Mouse (Mus musculus) intestine, embryonic 16.5 days (tissue): ENCODE results near the gene Nkx6-1. TPM values are rescaled to one million over a fixed set of nuclear protein-coding genes. Genes with fewer than 3 reads are reported as not detected.
A peak's percentile ranks its signal among the peaks of the same experiment; 100 is the strongest.

ENCODE experiments used
- ATAC-seq: fragments of 200-750 bp; cut with Nextera tagmentation; 2 replicates; pipeline ENCODE4 v1.8.0; 2017; ENCODE audit warnings: moderate TSS enrichment, moderate library complexity
- H3K27ac ChIP-seq: fragments of 300-500 bp; sonication (generic); 2 replicates; pipeline ENCODE4 v1.5.1; 2014; ENCODE audit warnings: mild to moderate bottlenecking, low read length
- H3K27me3 ChIP-seq: fragments of 300-500 bp; sonication (generic); replicated peaks from 2 replicates; pipeline ENCODE4 v1.6.1; 2014; ENCODE audit warnings: low read length, control low read depth, mixed read lengths; ENCODE audit not compliant: control insufficient read depth, insufficient read depth
- H3K36me3 ChIP-seq: fragments of 300-500 bp; sonication (generic); 2 replicates; pipeline ENCODE4 v1.6.1; 2014; ENCODE audit warnings: low read length, control low read depth; ENCODE audit not compliant: control insufficient read depth, insufficient read depth
- H3K4me1 ChIP-seq: fragments of 300-500 bp; sonication (generic); 2 replicates; pipeline ENCODE4 v1.6.1; 2014; ENCODE audit warnings: low read length, control low read depth, mixed read lengths; ENCODE audit not compliant: control insufficient read depth, insufficient read depth
- H3K4me2 ChIP-seq: fragments of 300-500 bp; sonication (generic); 2 replicates; pipeline ENCODE4 v1.6.1; 2014; ENCODE audit warnings: low read depth, low read length, control low read depth
- H3K4me3 ChIP-seq: fragments of 300-500 bp; sonication (generic); 2 replicates; pipeline ENCODE4 v1.5.1; 2014; ENCODE audit warnings: mild to moderate bottlenecking, low read length
- H3K9ac ChIP-seq: fragments of 300-500 bp; sonication (generic); 2 replicates; pipeline ENCODE4 v1.6.1; 2014; ENCODE audit warnings: low read depth, low read length
- H3K9me3 ChIP-seq: fragments of 300-500 bp; sonication (generic); 2 replicates; pipeline ENCODE4 v1.6.1; 2016; ENCODE audit warnings: low read length, control low read depth; ENCODE audit not compliant: control insufficient read depth
- WGBS: fragments of 180-500 bp; shearing (Covaris S2); extraction: QIAGEN DNeasy Blood & Tissue Kit; methylation state at CpG from one replicate; pipeline ENCODE4 v1.1.7; 2014; 5-methylcytosine and 5-hydroxymethylcytosine counted together
- polyA plus RNA-seq: library from polyadenylated mRNA; unstranded; fragments of >200 nt; fragmentation: Nextera tagmentation; extraction: Ambion mirVana; gene quantifications from 2 replicates; pipeline ENCODE4 v1.2.1, GENCODE M21; 2015

The Nkx6-1 gene
- 0.20 and 0.32 TPM in 2 replicates for polyA plus RNA-seq

DNA sequence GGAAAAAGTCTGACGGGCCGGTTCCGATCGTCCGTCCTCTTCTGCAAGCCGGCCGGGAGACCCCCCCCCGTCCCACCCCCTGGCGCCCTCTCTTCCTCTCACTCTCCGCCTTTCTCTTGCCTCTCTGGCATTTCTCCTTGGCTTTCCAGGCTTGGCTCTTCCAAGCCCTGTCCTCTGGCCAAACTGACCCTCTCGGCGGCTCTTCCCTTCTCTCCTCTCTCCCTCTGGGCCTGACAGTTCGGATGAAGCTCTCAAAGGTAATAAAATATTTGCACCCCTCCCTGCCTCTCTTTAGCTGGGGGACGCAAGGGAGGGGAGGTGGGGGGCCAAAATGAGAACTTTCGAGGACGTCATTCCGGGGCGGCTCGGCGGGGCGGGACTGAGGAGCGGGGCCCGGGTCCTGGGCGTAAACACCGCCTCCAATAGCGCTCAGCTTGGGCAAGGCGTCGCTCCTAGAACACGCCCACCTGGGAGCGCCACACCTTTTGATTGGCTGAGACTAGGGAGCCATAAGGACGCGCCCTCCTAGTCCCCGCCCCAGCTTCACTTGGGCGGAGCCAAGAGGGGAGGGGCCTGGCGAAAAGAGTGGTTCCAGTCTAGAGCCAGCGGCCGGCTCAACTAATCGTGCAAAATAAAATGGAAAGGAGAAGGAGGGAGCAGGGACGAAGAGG, at the start of gene Nkx6-1:
TSS of gene Nkx6-1 (minus strand) at position 52 of the 671 bp plus-strand sequence.
- H3K27me3 ChIP-seq = peaks cover 85% of the 10 kb centered on the region
- H3K4me2 ChIP-seq = peak within 1 kb of the TSS; percentile 68
- ATAC-seq = peak; percentile 96
- under 1% methylated on average over 39 of the region's 39 CpGs for WGBS
- no peaks in the 10 kb centered on the region for H3K36me3 ChIP-seq
- peak within 1 kb of the TSS; percentile 51; the same call in 1 of the 2 replicates for H3K9ac ChIP-seq
- H3K27ac ChIP-seq = no peak within 1 kb of the TSS
- peaks cover 19% of the 10 kb centered on the region for H3K4me1 ChIP-seq
- H3K4me3 ChIP-seq = peak within 1 kb of the TSS; percentile 47
- H3K9me3 ChIP-seq = no peaks in the 10 kb centered on the region

DNA sequence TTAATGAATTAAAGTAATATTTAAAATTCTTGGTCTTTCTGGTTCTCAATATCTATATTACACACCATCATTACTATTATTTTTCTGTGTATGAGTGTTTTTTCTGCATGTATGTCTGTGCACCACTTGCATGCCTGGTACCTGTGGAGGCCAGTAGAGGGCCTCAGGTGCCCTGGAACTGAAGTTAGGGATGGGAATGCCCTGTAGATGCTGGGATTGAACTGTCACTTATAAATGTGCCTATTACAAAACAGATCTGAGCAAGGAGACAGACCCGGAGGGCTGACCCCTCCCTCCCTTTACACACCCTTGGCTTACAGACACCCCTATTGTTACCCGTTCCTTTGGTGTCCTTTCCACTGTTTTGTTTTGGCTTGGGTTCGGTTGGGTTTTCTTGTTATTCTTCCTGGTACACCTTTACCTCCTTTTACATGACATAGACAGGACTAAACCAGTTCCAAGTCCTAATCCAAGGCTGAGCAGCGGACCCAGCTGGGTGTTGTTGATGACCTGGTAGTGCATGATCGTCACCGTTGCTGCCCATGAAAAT, 48.3 kb upstream of the Nkx6-1 start:
- ATAC-seq = no peak
- no peak overlapping the region for H3K4me3 ChIP-seq
- no peak overlapping the region for H3K9ac ChIP-seq
- no peaks in the 10 kb centered on the region for H3K36me3 ChIP-seq
- no peaks in the 10 kb centered on the region for H3K4me1 ChIP-seq
- H3K9me3 ChIP-seq = no peaks in the 10 kb centered on the region
- WGBS = 77% methylated on average over 6 of the region's 6 CpGs
- no peaks in the 10 kb centered on the region for H3K27me3 ChIP-seq
- H3K27ac ChIP-seq = no peak overlapping the region
- H3K4me2 ChIP-seq = no peak overlapping the region

DNA sequence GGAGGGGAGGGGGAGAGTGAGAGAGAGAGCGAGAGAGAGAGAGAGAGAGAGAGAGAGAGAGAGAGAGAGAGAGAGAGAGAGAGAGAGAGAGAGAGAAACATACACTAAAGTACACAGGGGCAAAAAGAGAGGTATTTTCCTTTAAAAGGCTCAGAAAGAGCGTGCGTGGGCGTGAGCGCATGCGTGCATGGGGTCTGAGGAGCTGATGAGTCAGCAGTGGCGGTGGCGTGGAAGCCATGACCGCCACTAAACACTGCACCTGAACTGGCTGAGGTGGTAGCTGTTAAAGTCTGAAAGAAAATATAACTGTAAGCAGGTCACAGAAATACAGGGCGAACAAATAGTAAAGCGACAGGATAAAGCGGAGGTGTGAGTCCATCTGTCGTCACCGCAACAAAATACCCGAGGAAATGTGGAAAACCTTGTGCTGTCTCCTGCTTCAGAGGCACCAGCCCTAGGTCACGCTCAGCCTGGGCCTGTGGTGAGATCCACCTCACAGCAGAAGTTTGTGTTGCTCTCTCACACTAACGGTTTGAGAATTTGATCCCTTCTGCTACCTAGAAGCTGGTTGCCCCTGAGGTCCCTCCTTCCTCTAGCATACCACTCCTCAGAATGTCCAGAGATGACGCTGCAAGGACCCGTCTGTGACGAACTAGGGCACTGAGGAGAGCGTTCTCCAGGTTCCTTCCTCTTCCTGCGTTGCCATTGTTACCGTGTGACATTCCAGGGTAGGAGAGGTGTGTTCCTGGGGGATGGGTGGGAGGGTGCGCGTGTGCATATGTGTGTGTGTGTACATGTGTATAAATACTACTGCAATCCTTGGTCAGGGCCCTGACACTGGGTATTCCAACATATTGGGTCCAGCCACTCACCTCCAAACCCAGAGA, 38.8 kb upstream of the Nkx6-1 start:
- H3K4me3 ChIP-seq = peak overlapping the region; percentile 19
- no peaks in the 10 kb centered on the region for H3K27me3 ChIP-seq
- H3K4me2 ChIP-seq = peak overlapping the region; percentile 25
- WGBS = 67% methylated on average over 24 of the region's 25 CpGs
- H3K27ac ChIP-seq = no peak overlapping the region
- H3K9me3 ChIP-seq = no peaks in the 10 kb centered on the region
- H3K4me1 ChIP-seq = 0 out of 2 replicates have a peak, but pooled peaks cover 2% of the 10 kb centered on the region
- no peak overlapping the region for H3K9ac ChIP-seq
- ATAC-seq = no peak
- no peaks in the 10 kb centered on the region for H3K36me3 ChIP-seq

DNA sequence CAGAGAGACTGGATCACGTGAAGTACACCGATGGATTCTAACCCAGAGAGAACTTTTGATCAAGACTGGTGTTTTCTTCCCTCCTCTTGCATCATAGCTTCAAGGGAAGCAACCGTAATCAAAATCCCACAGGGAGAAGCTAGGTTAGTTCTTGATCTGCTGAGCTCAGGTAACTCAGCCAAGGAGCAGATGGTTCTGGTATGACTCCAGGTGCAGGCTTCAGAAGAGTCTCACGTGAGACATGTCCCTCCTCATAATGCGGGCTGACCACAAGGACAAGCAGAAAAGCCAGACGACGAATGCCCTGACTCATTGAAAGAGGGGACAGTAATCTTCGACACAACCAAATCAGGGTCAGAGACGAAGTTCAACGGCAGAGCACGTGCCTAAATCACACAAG, 37.8 kb upstream of the Nkx6-1 start:
- H3K27me3 ChIP-seq = no peaks in the 10 kb centered on the region
- ATAC-seq = no peak
- WGBS = 79% methylated on average over 11 of the region's 11 CpGs
- no peak overlapping the region for H3K4me2 ChIP-seq
- H3K27ac ChIP-seq = no peak overlapping the region
- 0 out of 2 replicates have a peak, but pooled peaks cover 2% of the 10 kb centered on the region for H3K4me1 ChIP-seq
- H3K9me3 ChIP-seq = no peaks in the 10 kb centered on the region
- H3K4me3 ChIP-seq = no peak overlapping the region
- no peaks in the 10 kb centered on the region for H3K36me3 ChIP-seq
- H3K9ac ChIP-seq = no peak overlapping the region

DNA sequence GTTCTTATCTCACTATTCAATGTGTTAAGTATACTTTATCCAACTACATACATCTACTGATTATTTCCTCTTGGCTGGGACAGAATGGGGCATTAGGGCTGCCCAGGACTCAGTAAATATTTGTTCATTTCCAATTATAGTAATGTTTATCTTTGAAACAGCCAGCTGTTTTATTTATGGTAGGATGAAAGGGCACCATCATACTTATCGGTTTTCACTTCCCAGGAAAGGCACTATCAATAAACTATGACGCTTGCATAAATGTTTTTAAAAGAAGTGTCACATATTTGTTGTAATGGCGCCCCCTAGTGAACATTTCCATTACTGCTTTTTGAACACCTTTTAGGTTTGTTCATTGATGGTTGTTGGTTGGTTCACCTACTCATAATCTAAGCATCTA, 35.8 kb upstream of the Nkx6-1 start:
- Histone ChIP-seq H3K27ac (no peak overlapping the region), H3K4me2 (no peak overlapping the region), H3K9ac (no peak overlapping the region), H3K4me3 (no peak overlapping the region), H3K9me3 (no peaks in the 10 kb centered on the region), H3K27me3 (no peaks in the 10 kb centered on the region), H3K36me3 (no peaks in the 10 kb centered on the region), H3K4me1 (0 out of 2 replicates have a peak, but pooled peaks cover 2% of the 10 kb centered on the region)
- 1% methylated on average over 3 of the region's 3 CpGs for whole genome bisulfite sequencing
- peak; percentile 69 for ATAC-seq

DNA sequence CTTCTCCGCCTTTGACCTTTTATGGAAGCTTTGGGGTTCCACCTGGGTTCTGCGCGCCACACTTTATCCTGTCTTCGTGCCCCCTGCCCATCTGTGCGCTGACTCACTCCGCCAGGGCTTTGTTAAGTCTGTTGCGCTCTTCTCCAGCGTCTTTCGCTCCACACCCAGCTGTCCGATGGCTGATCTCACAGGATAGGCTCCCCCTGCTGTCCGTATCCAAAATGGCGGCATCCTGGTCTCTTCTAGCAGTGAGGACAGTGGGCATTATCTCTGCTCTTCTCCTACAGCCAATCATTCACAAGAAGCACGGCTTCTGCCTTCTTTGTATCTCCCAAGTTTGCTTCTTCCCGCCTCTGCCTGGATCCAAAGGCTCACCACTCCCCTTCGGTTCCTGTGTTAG, 23.8 kb upstream of the Nkx6-1 start:
- no peaks in the 10 kb centered on the region for H3K9me3 ChIP-seq
- no peaks in the 10 kb centered on the region for H3K27me3 ChIP-seq
- no peak overlapping the region for H3K27ac ChIP-seq
- H3K4me1 ChIP-seq = no peaks in the 10 kb centered on the region
- 0 out of 2 replicates have a peak overlapping the region, but pooled peaks have one; percentile 9 for H3K4me2 ChIP-seq
- H3K4me3 ChIP-seq = no peak overlapping the region
- H3K9ac ChIP-seq = 0 out of 2 replicates have a peak overlapping the region, but pooled peaks have one; percentile 15
- peak; percentile 55; the same call in 1 of the 2 replicates for ATAC-seq
- WGBS = 21% methylated on average over 15 of the region's 15 CpGs
- no peaks in the 10 kb centered on the region for H3K36me3 ChIP-seq

DNA sequence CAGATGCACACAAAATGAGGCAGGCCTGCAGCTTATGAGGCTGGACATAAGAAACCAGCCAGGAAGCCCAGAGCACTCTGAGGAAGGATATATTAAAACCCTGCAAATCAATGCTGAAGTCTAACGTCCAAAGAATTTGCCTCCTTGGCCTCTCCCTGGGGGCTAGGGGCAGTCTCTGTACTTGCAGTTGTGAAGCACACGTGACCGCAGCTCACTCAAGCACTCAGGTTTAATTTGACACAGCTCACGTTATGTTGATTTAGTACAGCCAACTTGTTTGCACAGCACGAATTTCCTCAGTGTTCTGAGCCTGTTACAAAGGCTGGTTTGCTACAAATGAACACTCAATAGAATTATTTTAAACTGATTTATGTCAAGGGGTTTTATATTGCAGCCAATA, 18.5 kb upstream of the Nkx6-1 start:
- ATAC-seq = no peak
- 28% methylated on average over 5 of the region's 5 CpGs for WGBS

DNA sequence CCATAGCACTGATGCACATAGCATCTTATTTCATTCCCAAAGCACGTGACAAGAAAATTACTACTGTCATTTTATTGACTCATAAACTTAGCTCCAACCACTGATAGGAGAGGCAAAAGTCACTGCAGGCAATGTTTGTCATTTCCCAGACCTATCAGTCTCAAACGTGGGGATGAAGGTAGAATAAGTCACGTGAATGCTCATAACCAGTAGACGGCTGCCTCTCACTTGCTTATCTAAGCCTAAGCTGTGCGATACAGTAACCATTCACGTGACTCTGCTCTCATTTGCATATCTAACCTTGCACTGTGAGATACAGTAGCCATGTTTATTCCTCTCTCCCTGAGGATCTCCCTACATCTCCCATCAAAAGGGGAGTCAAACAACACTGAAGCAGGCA, 15.5 kb upstream of the Nkx6-1 start:
- WGBS = 65% methylated on average over 6 of the region's 6 CpGs
- Histone ChIP-seq H3K4me2 (no peak overlapping the region), H3K4me1 (no peaks in the 10 kb centered on the region), H3K4me3 (no peak overlapping the region), H3K27ac (no peak overlapping the region), H3K27me3 (no peaks in the 10 kb centered on the region), H3K9me3 (no peaks in the 10 kb centered on the region), H3K36me3 (no peaks in the 10 kb centered on the region), H3K9ac (no peak overlapping the region)
- peak; percentile 65 for ATAC-seq

More for the DNA sequence above, 18.5 kb upstream of the Nkx6-1 start:
- H3K4me2 ChIP-seq = no peak overlapping the region
- H3K4me3 ChIP-seq = no peak overlapping the region
- H3K9me3 ChIP-seq = no peaks in the 10 kb centered on the region
- H3K4me1 ChIP-seq = no peaks in the 10 kb centered on the region
- no peaks in the 10 kb centered on the region for H3K27me3 ChIP-seq
- no peak overlapping the region for H3K9ac ChIP-seq
- H3K36me3 ChIP-seq = no peaks in the 10 kb centered on the region
- H3K27ac ChIP-seq = no peak overlapping the region

DNA sequence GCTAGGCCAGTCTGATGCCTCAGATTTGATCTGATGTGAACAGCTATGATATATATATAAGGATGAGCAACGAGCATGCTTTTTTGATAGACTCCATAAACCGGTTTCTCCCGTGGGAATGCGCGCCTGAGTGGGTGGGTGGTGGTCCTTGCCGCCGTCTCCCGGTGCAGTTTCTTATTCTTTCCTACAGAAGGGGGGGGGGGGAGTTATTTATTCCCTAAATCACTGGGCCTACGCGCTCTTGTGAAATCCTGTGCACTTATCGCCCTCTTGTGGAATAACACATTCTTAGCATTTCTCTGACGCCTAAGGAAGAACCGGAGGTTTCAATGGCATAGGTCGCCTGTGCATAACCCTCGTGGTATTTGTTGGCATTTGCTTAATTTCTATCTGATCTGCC, 4.6 kb upstream of the Nkx6-1 start:
- 3% methylated on average over 15 of the region's 15 CpGs for WGBS

More for the DNA sequence above, 4.6 kb upstream of the Nkx6-1 start:
- Histone ChIP-seq H3K27ac (no peak overlapping the region), H3K4me3 (no peak overlapping the region), H3K9ac (no peak overlapping the region), H3K4me1 (peaks cover 8% of the 10 kb centered on the region; the same call in 1 of the 2 replicates), H3K4me2 (no peak overlapping the region), H3K27me3 (peaks cover 48% of the 10 kb centered on the region), H3K9me3 (no peaks in the 10 kb centered on the region), H3K36me3 (no peaks in the 10 kb centered on the region)
- no peak for ATAC-seq
